Mouse (Mus musculus) layer of hippocampus, adult 18-20 months (tissue): ENCODE data around the gene Timm17a. TPM values are rescaled to one million over a fixed set of nuclear protein-coding genes. Genes with fewer than 3 reads are reported as not detected.

Source experiments
- DNase-seq, 2 experiments: peaks; one replicate each; pipeline ENCODE4 v3.0.0; 2022; ENCODE audit warnings: low spot score in 2 of 2
- total RNA-seq, 2 experiments: library from RNA; stranded (reverse); gene quantifications; 2 replicates each; pipeline ENCODE4 v1.2.3; 2021

The Timm17a gene
- total RNA-seq, 2 experiments from 2014 or later: 181 to 183 TPM

DNA sequence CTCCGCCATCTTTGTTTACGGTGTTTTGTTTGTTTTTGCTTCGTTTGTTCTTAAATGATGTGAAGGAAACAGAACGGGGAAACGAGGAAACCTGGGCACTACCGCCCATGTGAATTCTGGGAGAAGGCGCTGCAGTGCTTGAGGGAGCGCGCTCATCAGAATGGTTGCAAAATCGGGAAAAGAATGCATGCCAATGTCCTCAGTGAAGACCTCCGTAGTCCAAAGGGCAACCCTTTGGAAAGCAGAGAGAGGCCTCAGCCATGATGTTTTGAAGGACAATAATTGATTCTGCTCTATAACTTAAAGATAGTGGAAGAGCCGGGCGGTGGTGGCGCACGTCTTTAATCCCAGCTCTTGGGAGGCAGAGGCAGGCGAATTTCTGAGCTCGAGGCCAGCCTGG lies 31.7 kb downstream of the Timm17a start:
- DNase-seq: no peak

- peak; percentile 39 to 73 for DNase-seq
Measured at GRCm38 (mm10) chr1:135280646-135281045, 32.9 kb downstream of the Timm17a start.

DNA sequence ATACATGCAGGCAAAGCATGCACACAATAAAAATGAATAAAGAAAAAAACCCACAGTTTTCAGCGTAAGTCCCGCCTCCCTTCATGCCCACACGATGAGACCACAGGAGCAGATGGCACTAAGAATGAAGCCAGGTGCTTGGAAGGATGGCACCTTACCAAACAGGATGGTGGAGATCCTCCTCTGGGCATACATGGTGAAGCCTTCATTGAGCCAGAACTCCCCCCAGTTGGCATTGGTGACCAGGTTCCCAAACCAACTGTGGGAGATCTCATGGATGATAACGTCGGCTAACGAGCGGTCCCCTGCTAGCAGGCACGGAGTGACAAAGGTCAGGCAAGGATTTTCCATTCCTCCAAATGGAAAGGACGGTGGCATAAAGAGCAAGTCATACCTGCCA lies 42.2 kb downstream of the Timm17a start:
- no peak for DNase-seq

DNA sequence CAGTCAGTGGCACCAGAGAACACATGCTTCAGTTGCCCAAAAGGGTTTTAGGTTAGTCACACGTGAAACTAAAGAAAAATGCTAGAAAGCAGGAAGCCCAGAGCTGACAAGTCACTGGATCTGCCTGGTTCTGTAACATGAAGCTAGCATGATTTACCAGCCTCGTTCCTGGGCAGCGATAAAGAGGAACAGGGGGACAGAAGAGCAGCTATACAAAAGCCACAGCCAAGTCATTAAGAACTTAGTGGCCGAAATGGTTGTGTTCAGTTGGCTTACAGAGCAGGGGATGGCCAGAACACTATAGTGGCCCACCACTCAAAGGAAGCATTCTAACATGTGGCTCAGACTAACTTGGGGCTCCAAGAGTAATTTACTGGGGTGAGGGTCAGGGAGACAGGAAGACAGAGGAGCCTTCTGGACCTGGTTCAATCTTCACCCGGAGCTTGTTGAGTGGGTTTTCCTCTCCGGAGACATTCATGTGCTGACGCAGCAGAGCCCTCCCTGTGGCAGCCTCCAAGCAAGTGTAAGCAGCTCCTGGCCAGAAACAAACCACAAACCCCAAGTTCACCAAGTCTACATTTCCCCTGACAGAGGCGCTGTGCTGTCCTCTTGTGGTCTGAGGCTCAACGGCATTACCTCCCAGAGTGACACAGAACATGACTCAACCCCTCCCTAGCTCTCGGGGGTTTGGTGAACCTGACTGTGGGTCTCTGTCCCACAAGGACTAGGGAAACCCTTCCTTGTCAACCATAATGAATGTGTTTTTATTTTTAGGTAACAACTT lies 45.7 kb downstream of the Timm17a start:
- no peak for DNase-seq

- DNase-seq: no peak
Measured at GRCm38 (mm10) chr1:135265834-135266233, 47.7 kb downstream of the Timm17a start.

DNA sequence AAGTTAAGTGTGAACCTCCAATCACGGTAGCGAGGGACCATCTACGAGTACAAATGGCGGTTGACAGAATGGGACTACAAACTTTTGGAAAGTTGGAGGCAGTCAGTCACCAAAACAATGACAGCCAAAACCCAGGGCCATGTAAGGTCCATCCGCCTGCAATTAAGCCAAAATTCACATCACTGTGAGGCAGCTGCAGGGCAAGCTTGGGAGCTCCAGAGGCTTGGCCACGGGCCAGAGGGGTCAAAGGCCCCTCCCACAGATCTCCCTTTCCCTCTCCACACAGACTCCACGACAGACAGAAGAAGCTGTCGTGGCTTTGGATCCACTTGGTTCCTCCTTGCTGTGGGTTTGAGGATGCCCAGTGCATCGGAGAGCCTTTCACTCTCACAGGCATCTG lies 50.3 kb downstream of the Timm17a start:
- DNase-seq: no peak

GRCm38 (mm10) chr1:135262329-135262728 lies 51.2 kb downstream of the Timm17a start:
- DNase-seq: no peak

DNA sequence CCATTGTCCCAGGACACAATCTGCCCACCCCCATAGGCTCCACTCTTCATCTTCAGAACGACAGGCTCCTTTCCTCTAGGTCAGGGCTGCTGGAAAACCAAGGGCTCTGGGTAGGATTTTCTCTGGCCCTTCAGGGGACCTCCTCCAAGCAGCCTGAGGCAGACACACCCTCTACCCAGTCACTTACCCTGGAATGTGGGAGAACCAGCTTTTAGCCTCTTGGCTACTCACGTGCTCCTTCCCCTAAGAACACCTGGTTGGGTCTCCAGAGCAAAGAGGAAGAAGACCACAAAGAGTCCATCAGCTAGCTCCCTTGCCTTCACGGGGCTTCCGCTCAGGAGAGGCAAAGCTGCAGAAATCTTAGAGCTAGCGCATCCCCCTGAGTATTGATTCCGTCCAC lies 52.6 kb downstream of the Timm17a start:
- DNase-seq: no peak

DNA sequence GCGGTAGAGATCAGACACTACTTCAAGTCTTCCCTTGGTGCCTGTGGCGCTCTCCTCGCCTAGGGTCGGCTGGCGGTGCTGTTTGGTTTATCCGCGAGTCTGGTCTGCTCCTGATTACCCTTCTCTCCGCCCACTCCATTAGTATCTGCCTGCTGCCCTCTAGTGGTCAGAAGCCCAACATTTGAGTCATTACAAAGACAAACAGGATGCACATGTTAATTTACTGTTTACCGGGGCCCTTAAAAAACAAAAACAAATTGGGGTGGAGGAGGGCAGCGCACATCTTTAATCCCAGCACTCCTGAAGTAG lies 54.5 kb downstream of the Timm17a start:
- DNase-seq: peak; percentile 47 to 81

DNA sequence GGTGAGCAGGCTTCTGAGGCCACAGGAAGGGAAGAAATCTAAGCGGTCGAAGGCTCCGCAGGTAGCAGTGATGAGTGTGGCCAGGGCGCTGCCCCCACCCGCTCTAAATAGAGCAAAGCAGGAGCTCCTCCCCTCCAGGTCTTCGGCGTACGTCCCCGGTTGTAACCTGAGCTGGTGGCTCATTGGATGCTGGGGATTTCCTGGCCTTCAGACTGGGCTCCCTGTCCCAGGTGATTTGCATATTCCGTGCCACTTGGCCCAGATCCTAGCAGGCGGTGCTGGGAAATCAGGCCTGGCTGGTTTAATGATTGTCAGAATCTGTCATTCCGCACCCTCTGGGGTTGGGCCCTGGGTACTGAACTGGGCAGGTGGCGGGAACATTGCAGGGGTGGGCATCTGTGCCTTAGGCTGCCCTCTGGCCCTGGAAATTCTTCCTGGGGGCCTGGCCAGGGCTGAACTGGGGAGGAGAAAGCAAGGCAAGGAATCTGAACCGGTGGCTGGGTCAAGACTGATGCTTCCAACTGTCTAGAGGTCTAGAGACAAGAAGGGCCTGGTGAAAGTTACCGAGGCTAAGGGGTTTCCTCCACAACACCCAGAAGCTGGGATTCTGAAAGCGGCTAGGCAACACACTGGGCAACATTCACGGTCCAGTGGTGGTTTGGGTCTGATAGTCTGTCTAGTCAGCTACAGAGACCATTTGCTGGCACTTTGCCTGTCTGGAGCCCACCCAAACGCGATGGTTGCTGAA lies 55.0 kb downstream of the Timm17a start, which contains the start of gene Elf3:
Gene Elf3 (minus strand): TSS at position 189 of the 748 bp plus-strand sequence.
- DNase-seq: no peak

DNA sequence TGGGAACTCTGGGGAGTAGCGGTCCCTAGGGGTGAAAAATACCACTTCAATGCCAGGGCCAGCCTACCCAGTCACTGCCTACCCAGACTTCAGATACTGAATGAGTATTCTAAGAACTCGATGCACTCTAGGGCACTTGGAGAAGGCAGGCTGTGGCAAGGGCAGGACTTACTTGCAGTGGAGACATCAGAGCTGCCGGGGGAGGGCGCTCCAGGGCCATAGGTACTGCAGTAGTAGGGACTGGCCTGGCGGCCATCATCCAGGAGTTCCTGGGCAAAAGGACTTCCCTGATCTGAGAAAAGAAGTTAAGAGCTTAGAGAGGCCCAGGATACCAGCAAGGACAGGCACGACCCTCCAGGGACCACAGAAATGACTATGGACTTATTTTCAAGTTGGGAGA lies 57.3 kb downstream of the Timm17a start:
- no peak for DNase-seq

DNA sequence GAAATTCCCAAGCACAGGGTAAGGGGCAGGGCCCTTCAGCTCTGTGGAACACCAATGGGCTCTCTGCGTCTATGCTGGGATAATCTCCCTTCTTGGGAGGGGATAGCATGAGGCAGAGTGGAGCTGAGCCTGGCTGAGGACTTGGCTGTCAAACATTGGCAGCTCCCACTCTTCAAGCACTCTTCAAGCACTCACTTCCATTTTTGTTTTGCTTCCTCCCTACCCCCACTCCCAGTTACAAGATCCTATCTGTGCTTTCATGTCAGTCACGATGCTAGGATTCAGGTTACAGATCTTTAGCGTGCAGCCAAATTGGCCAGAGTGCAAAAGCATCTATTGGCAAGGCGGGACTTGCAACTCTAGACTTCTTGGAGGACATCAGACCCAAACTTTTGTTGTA lies 60.7 kb downstream of the Timm17a start:
- DNase-seq: no peak

DNA sequence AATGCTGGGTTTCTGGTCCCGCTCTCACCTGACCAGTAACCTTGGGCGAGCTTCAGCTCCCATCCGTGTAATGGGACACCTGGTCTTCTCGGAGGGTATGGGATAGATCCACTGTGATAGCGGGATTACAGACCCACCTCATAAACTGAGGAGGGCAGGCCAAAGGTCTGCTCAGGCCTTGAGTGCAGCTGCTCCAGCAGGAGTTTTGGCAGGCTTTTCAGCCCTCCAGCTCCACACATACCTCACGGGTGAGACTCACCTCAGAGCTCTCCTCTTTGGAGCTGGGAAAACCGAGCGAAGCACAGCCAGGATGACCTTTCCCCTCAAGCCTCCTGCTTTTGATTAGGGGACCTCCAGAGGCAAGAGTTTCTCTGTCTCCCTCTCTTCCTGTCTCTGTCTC lies 62.2 kb downstream of the Timm17a start:
- DNase-seq: no peak

DNA sequence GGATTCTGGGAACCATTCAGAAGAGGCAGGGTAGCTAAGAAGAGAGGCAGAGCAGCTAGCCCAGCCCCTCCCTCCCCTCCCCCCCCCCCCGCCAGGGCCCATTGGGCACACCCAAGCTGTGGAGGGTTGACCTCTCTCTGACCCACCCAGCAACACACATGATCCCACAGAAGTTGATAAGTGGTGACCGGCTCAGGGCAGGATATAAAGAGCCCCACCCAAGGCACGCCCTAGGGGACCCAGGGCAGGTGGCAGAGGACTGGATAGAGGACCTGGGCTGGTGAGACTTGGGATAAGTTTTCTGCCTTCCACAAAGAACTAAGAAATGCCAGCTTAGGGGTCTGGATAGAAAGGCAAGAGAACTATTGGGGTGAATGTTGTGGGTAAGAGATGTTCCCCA lies 62.9 kb downstream of the Timm17a start:
- DNase-seq: no peak

GRCm38 (mm10) chr1:135248434-135248850 lies 65.1 kb downstream of the Timm17a start:
- DNase-seq: peak; percentile 31 to 66

Other genes starting within 250 kb of the Timm17a start
- gene Lgr6, start 208.5 kb downstream of the Timm17a start, total RNA-seq: 1 to 10 TPM; 1.3 to 2.6 TPM
- not detected for gene Ptpn7, start 181.1 kb downstream of the Timm17a start, total RNA-seq
- gene Arl8a, start 167.0 kb downstream of the Timm17a start, total RNA-seq: 100 to 1,000 TPM; 248 to 258 TPM
- 100 to 1,000 TPM; 195 to 208 TPM for gene Gpr37l1, start 146.1 kb downstream of the Timm17a start, total RNA-seq
- not detected for gene Elf3, start 55.2 kb downstream of the Timm17a start, total RNA-seq
- 10 to 100 TPM; 45.3 to 55.3 TPM for gene Rnpep, start 29.7 kb downstream of the Timm17a start, total RNA-seq
- under 1 TPM; 0.58 to 0.67 TPM for gene Lmod1, start 11.0 kb upstream of the Timm17a start, total RNA-seq
- 100 to 1,000 TPM; 110 to 125 TPM for gene Shisa4, start 61.5 kb upstream of the Timm17a start, total RNA-seq
- 100 to 1,000 TPM; 142 to 153 TPM for gene Ipo9, start 116.7 kb upstream of the Timm17a start, total RNA-seq